Mouse (Mus musculus): Measurements from ENCODE around the gene Mrpl27.
A peak's percentile ranks its signal among the peaks of the same experiment; 100 is the strongest.
"Not testable (repeated sequence)": the region's sequence is repeated elsewhere in the genome, so short reads cannot be mapped to it uniquely, and the experiment has no call there.

Mrpl27 gene

GRCm38 (mm10) chr11:94653663-94654436 is at the start of gene Mrpl27, which contains the start of gene Eme1:
Gene Mrpl27 (plus strand): TSS chr11:94653767.
Gene Eme1 (minus strand): TSS chr11:94653964.
- DNase-seq, result peak; percentile 77

GRCm38 (mm10) chr11:94610744-94611740 is 42.5 kb upstream of the Mrpl27 start:
- DNase-seq, result no peak

- DNase-seq, result no peak
Observed at GRCm38 (mm10) chr11:94614603-94615002, 39.0 kb upstream of the Mrpl27 start.

- DNase-seq, result no peak
Observed at GRCm38 (mm10) chr11:94615494-94615893, 38.1 kb upstream of the Mrpl27 start.

- no peak for DNase-seq
Observed at GRCm38 (mm10) chr11:94617646-94618045, 35.9 kb upstream of the Mrpl27 start.

- no peak for DNase-seq
Observed at GRCm38 (mm10) chr11:94620766-94621457, 32.7 kb upstream of the Mrpl27 start.

GRCm38 (mm10) chr11:94621458-94621852 is 32.1 kb upstream of the Mrpl27 start:
- DNase-seq, result no peak

GRCm38 (mm10) chr11:94622162-94622561 is 31.4 kb upstream of the Mrpl27 start:
- DNase-seq, result no peak

- DNase-seq, result peak; percentile 90
Observed at GRCm38 (mm10) chr11:94629199-94629883, 24.2 kb upstream of the Mrpl27 start, which contains the start of gene Lrrc59. Gene Lrrc59 (plus strand): TSS chr11:94629767.

GRCm38 (mm10) chr11:94629884-94630198 is 23.7 kb upstream of the Mrpl27 start:
- DNase-seq, result no peak

- DNase-seq, result no peak
Observed at GRCm38 (mm10) chr11:94630199-94631011, 23.2 kb upstream of the Mrpl27 start.

- no peak for DNase-seq
Observed at GRCm38 (mm10) chr11:94631969-94632368, 21.6 kb upstream of the Mrpl27 start.

- no peak for DNase-seq
Observed at GRCm38 (mm10) chr11:94632988-94633387, 20.6 kb upstream of the Mrpl27 start.

GRCm38 (mm10) chr11:94634431-94634830 is 19.1 kb upstream of the Mrpl27 start:
- DNase-seq, result no peak

GRCm38 (mm10) chr11:94644461-94645219 is 8.9 kb upstream of the Mrpl27 start:
- DNase-seq, result no peak

- no peak for DNase-seq
Observed at GRCm38 (mm10) chr11:94646457-94646856, 7.1 kb upstream of the Mrpl27 start.

- DNase-seq, result not testable (repeated sequence)
Observed at GRCm38 (mm10) chr11:94651241-94651640, 2.3 kb upstream of the Mrpl27 start.

- no peak for DNase-seq
Observed at GRCm38 (mm10) chr11:94652973-94653372, 594 bp upstream of the Mrpl27 start.

GRCm38 (mm10) chr11:94661344-94661743 is 7.8 kb downstream of the Mrpl27 start:
- no peak for DNase-seq

- DNase-seq, result no peak
Observed at GRCm38 (mm10) chr11:94665281-94665680, 11.7 kb downstream of the Mrpl27 start.

- DNase-seq, result no peak
Observed at GRCm38 (mm10) chr11:94674984-94675383, 21.4 kb downstream of the Mrpl27 start.
